Mouse (Mus musculus) neural tube, embryonic 14.5 days (tissue): ENCODE data around the gene Slc29a3. TPM values are rescaled to one million over a fixed set of nuclear protein-coding genes. Genes with fewer than 3 reads are reported as not detected.

Experiments used
- ATAC-seq: fragments of 200-750 bp; cut with Nextera tagmentation; 2 replicates; pipeline ENCODE4 v1.8.0; 2017; ENCODE audit warnings: low read depth, mild to moderate bottlenecking, moderate TSS enrichment, moderate library complexity
- H3K27ac ChIP-seq: fragments of 300-500 bp; sonication (generic); 2 replicates; pipeline ENCODE4 v1.5.1; 2014; ENCODE audit warnings: low read depth, mild to moderate bottlenecking, control low read depth, low read length, moderate library complexity, mixed read lengths
- H3K27me3 ChIP-seq: fragments of 300-500 bp; sonication (generic); 2 replicates; pipeline ENCODE4 v1.6.1; 2014; ENCODE audit warnings: low read length; ENCODE audit not compliant: control insufficient read depth, insufficient read depth
- H3K36me3 ChIP-seq: fragments of 300-500 bp; sonication (generic); 2 replicates; pipeline ENCODE4 v1.6.1; 2014; ENCODE audit warnings: low read length, mixed read lengths; ENCODE audit not compliant: control insufficient read depth, insufficient read depth
- H3K4me1 ChIP-seq: fragments of 300-500 bp; sonication (generic); 2 replicates; pipeline ENCODE4 v1.6.1; 2014; ENCODE audit warnings: low read length; ENCODE audit not compliant: control insufficient read depth, insufficient read depth
- H3K4me2 ChIP-seq: fragments of 300-500 bp; sonication (generic); 2 replicates; pipeline ENCODE4 v1.6.1; 2014; ENCODE audit warnings: mild to moderate bottlenecking, low read depth, low read length, control low read depth
- H3K4me3 ChIP-seq: fragments of 300-500 bp; sonication (generic); 2 replicates; pipeline ENCODE4 v1.5.1; 2014; ENCODE audit warnings: low read depth, low read length, control low read depth, mixed read lengths
- H3K9ac ChIP-seq: fragments of 300-500 bp; sonication (generic); replicated peaks from 2 replicates; pipeline ENCODE4 v1.6.1; 2014; ENCODE audit warnings: low read depth, mild to moderate bottlenecking, control low read depth, low read length, mixed read lengths
- H3K9me3 ChIP-seq: fragments of 300-500 bp; sonication (generic); 2 replicates; pipeline ENCODE4 v1.6.1; 2016; ENCODE audit warnings: low read length; ENCODE audit not compliant: control insufficient read depth
- WGBS: fragments of 180-500 bp; shearing (Covaris S2); extraction: QIAGEN DNeasy Blood & Tissue Kit; methylation state at CpG from one replicate; pipeline ENCODE4 v1.1.7; 2014; 5-methylcytosine and 5-hydroxymethylcytosine counted together
- polyA plus RNA-seq: library from polyadenylated mRNA; unstranded; fragments of >200 nt; fragmentation: Nextera tagmentation; extraction: Ambion mirVana; gene quantifications from 2 replicates; pipeline ENCODE4 v1.2.1, GENCODE M21; 2014

The Slc29a3 gene
- polyA plus RNA-seq, 1 experiment from 2014 or later = 9.5 TPM

- Histone ChIP-seq H3K4me2 (no peak overlapping the region), H3K27me3 (no peaks in the 10 kb centered on the region), H3K36me3 (no peaks in the 10 kb centered on the region), H3K27ac (no peak overlapping the region), H3K9me3 (no peaks in the 10 kb centered on the region), H3K4me1 (no peaks in the 10 kb centered on the region), H3K4me3 (no peak overlapping the region), H3K9ac (no peak overlapping the region)
- ATAC-seq = no peak
- 93% methylated on average over 13 of the region's 13 CpGs for WGBS
Measured at GRCm38 (mm10) chr10:60774616-60775015, 22.0 kb upstream of the Slc29a3 start.

GRCm38 (mm10) chr10:60770855-60771254 is 18.3 kb upstream of the Slc29a3 start:
- no peak for ATAC-seq
- H3K27ac ChIP-seq = no peak overlapping the region
- H3K9me3 ChIP-seq = no peaks in the 10 kb centered on the region
- 62% methylated on average over 4 of the region's 4 CpGs for WGBS
- no peak overlapping the region for H3K9ac ChIP-seq
- no peaks in the 10 kb centered on the region for H3K27me3 ChIP-seq
- H3K36me3 ChIP-seq = no peaks in the 10 kb centered on the region
- H3K4me2 ChIP-seq = no peak overlapping the region
- no peak overlapping the region for H3K4me3 ChIP-seq
- no peaks in the 10 kb centered on the region for H3K4me1 ChIP-seq

- no peak overlapping the region for H3K27ac ChIP-seq
- H3K27me3 ChIP-seq = no peaks in the 10 kb centered on the region
- H3K9me3 ChIP-seq = no peaks in the 10 kb centered on the region
- H3K4me1 ChIP-seq = no peaks in the 10 kb centered on the region
- no peak overlapping the region for H3K4me3 ChIP-seq
- H3K4me2 ChIP-seq = no peak overlapping the region
- ATAC-seq = no peak
- H3K36me3 ChIP-seq = no peaks in the 10 kb centered on the region
- H3K9ac ChIP-seq = no peak overlapping the region
- WGBS = 94% methylated on average over 7 of the region's 7 CpGs
Measured at GRCm38 (mm10) chr10:60768614-60769013, 16.0 kb upstream of the Slc29a3 start.

GRCm38 (mm10) chr10:60767400-60767799 is 14.8 kb upstream of the Slc29a3 start:
- Histone ChIP-seq H3K9me3 (no peaks in the 10 kb centered on the region), H3K27me3 (no peaks in the 10 kb centered on the region), H3K4me3 (no peak overlapping the region), H3K36me3 (no peaks in the 10 kb centered on the region), H3K4me1 (no peaks in the 10 kb centered on the region), H3K4me2 (no peak overlapping the region), H3K9ac (no peak overlapping the region), H3K27ac (no peak overlapping the region)
- no peak for ATAC-seq
- WGBS = 89% methylated on average over 7 of the region's 7 CpGs

GRCm38 (mm10) chr10:60762126-60762525 is 9.5 kb upstream of the Slc29a3 start:
- H3K27me3 ChIP-seq = no peaks in the 10 kb centered on the region
- no peak for ATAC-seq
- H3K4me1 ChIP-seq = no peaks in the 10 kb centered on the region
- H3K9ac ChIP-seq = no peak overlapping the region
- no peak overlapping the region for H3K27ac ChIP-seq
- no peak overlapping the region for H3K4me2 ChIP-seq
- no peaks in the 10 kb centered on the region for H3K9me3 ChIP-seq
- H3K4me3 ChIP-seq = no peak overlapping the region
- 95% methylated on average over 1 of the region's 1 CpGs for WGBS
- H3K36me3 ChIP-seq = no peaks in the 10 kb centered on the region

- no peaks in the 10 kb centered on the region for H3K36me3 ChIP-seq
- H3K27ac ChIP-seq = no peak overlapping the region
- H3K4me2 ChIP-seq = no peak overlapping the region
- no peaks in the 10 kb centered on the region for H3K9me3 ChIP-seq
- WGBS = 5% methylated on average over 14 of the region's 14 CpGs
- no peaks in the 10 kb centered on the region for H3K4me1 ChIP-seq
- H3K9ac ChIP-seq = no peak overlapping the region
- H3K4me3 ChIP-seq = no peak overlapping the region
- H3K27me3 ChIP-seq = no peaks in the 10 kb centered on the region
- ATAC-seq = peak; percentile 87
Measured at GRCm38 (mm10) chr10:60760377-60760776, 7.8 kb upstream of the Slc29a3 start.

GRCm38 (mm10) chr10:60756992-60757391 is 4.4 kb upstream of the Slc29a3 start:
- Histone ChIP-seq H3K9me3 (no peaks in the 10 kb centered on the region), H3K27me3 (no peaks in the 10 kb centered on the region), H3K36me3 (no peaks in the 10 kb centered on the region), H3K4me3 (no peak overlapping the region), H3K27ac (no peak overlapping the region), H3K4me1 (no peaks in the 10 kb centered on the region), H3K9ac (no peak overlapping the region), H3K4me2 (no peak overlapping the region)
- 9% methylated on average over 7 of the region's 7 CpGs for WGBS
- no peak for ATAC-seq

GRCm38 (mm10) chr10:60756146-60756545 is 3.6 kb upstream of the Slc29a3 start:
- no peak overlapping the region for H3K4me2 ChIP-seq
- no peak overlapping the region for H3K9ac ChIP-seq
- no peak overlapping the region for H3K27ac ChIP-seq
- no peak for ATAC-seq
- H3K4me3 ChIP-seq = no peak overlapping the region
- H3K9me3 ChIP-seq = no peaks in the 10 kb centered on the region
- H3K27me3 ChIP-seq = no peaks in the 10 kb centered on the region
- peaks cover 7% of the 10 kb centered on the region; the same call in 1 of the 2 replicates for H3K4me1 ChIP-seq
- no peaks in the 10 kb centered on the region for H3K36me3 ChIP-seq

GRCm38 (mm10) chr10:60753941-60754340 is 1.3 kb upstream of the Slc29a3 start:
- Histone ChIP-seq H3K27me3 (no peaks in the 10 kb centered on the region), H3K4me1 (peaks cover 7% of the 10 kb centered on the region; the same call in 1 of the 2 replicates), H3K9me3 (no peaks in the 10 kb centered on the region), H3K27ac (no peak overlapping the region), H3K9ac (no peak overlapping the region), H3K4me3 (no peak overlapping the region), H3K4me2 (no peak overlapping the region), H3K36me3 (no peaks in the 10 kb centered on the region)
- ATAC-seq = no peak
- WGBS = 77% methylated on average over 8 of the region's 8 CpGs

GRCm38 (mm10) chr10:60753261-60753660 is 667 bp upstream of the Slc29a3 start:
- Histone ChIP-seq H3K4me2 (no peak overlapping the region; the same call in 1 of the 2 replicates), H3K27ac (no peak overlapping the region), H3K4me1 (peaks cover 7% of the 10 kb centered on the region; the same call in 1 of the 2 replicates), H3K27me3 (no peaks in the 10 kb centered on the region), H3K9ac (no peak overlapping the region), H3K4me3 (no peak overlapping the region; the same call in 1 of the 2 replicates), H3K9me3 (no peaks in the 10 kb centered on the region), H3K36me3 (no peaks in the 10 kb centered on the region)
- no peak for ATAC-seq
- WGBS = 73% methylated on average over 9 of the region's 9 CpGs
